Mouse (Mus musculus): ENCODE results near the gene Plac8.

DNA sequence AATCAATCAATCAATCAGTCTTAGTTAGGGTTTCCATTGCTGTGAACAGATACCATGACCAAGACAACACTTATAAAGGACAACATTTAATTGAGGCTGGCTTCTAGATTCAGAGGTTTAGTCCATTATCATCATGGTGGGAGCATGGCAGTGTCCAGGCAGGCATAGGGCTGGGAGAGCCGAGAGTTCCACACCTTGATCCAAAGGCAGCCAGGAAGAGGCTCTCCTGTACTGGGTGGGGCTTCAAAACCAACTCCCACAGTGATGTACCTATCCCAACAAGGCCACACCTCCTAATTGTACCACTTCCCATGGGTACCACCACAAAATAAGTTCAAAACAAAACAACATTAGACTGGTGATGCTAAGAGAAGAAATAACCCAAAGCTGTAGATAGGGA lies 21.9 kb downstream of the Plac8 start:
- no peak for TF ChIP-seq CTCF (IDR thresholded peaks at IDR 0.05; ENCODE audit: control insufficient read depth, insufficient read depth, insufficient replicate concordance, low read depth, low read length)
- no peak for TF ChIP-seq POLR2A (IDR thresholded peaks at IDR 0.05; ENCODE audit: control insufficient read depth, low read depth, low read length)
